Mouse (Mus musculus) stomach, embryonic 14.5 days (tissue): ENCODE measurements around the gene Lsamp. TPM values are rescaled to one million over a fixed set of nuclear protein-coding genes. Genes with fewer than 3 reads are reported as not detected.

ENCODE experiments used
- ATAC-seq: fragments of 200-750 bp; cut with Nextera tagmentation; 2 replicates; pipeline ENCODE4 v1.8.0; 2017; ENCODE audit warnings: low read depth, moderate TSS enrichment; ENCODE audit not compliant: insufficient number of reproducible peaks, insufficient read depth, low FRiP score
- H3K27ac ChIP-seq: fragments of 300-500 bp; sonication (generic); 2 replicates; pipeline ENCODE4 v1.5.1; 2014; ENCODE audit warnings: mild to moderate bottlenecking, low read length, moderate library complexity, mixed read lengths
- H3K27me3 ChIP-seq: fragments of 300-500 bp; sonication (generic); 2 replicates; pipeline ENCODE4 v1.6.1; 2014; ENCODE audit warnings: low read length, control low read depth, mixed read lengths; ENCODE audit not compliant: control insufficient read depth, insufficient read depth
- H3K36me3 ChIP-seq: fragments of 300-500 bp; sonication (generic); 2 replicates; pipeline ENCODE4 v1.6.1; 2014; ENCODE audit warnings: mild to moderate bottlenecking, control low read depth, low read length, moderate library complexity, mixed read lengths; ENCODE audit not compliant: control insufficient read depth, insufficient read depth
- H3K4me1 ChIP-seq: fragments of 300-500 bp; sonication (generic); 2 replicates; pipeline ENCODE4 v1.6.1; 2014; ENCODE audit warnings: low read length, control low read depth, mixed read lengths; ENCODE audit not compliant: control insufficient read depth, insufficient read depth
- H3K4me2 ChIP-seq: fragments of 300-500 bp; sonication (generic); replicated peaks from 2 replicates; pipeline ENCODE4 v1.6.1; 2014; ENCODE audit warnings: low read depth, low read length, control low read depth
- H3K4me3 ChIP-seq: fragments of 300-500 bp; sonication (generic); 2 replicates; pipeline ENCODE4 v1.5.1; 2014; ENCODE audit warnings: low read depth, low read length, control low read depth
- H3K9ac ChIP-seq: fragments of 300-500 bp; sonication (generic); replicated peaks from 2 replicates; pipeline ENCODE4 v1.6.1; 2014; ENCODE audit warnings: low read depth, mild to moderate bottlenecking, control low read depth, low read length, moderate library complexity, mixed read lengths
- H3K9me3 ChIP-seq: fragments of 300-500 bp; sonication (generic); 2 replicates; pipeline ENCODE4 v1.6.1; 2016; ENCODE audit warnings: low read depth, low read length, control low read depth; ENCODE audit not compliant: control insufficient read depth
- WGBS: fragments of 180-500 bp; shearing (Covaris S2); extraction: QIAGEN DNeasy Blood & Tissue Kit; methylation state at CpG from one replicate; pipeline ENCODE4 v1.1.7; 2014; 5-methylcytosine and 5-hydroxymethylcytosine counted together
- polyA plus RNA-seq: library from polyadenylated mRNA; unstranded; fragments of >200 nt; fragmentation: Nextera tagmentation; extraction: Ambion mirVana; gene quantifications from 2 replicates; pipeline ENCODE4 v1.2.1, GENCODE M21; 2014

Lsamp gene
- polyA plus RNA-seq, 1 experiment from 2014 or later: 15.6 TPM

GRCm38 (mm10) chr16:42157816-42158215, 2173.7 kb downstream of the Lsamp start:
- 50% methylated on average over 9 of the region's 9 CpGs for WGBS
- Histone ChIP-seq H3K27ac (no peak overlapping the region), H3K36me3 (no peaks in the 10 kb centered on the region), H3K9me3 (no peaks in the 10 kb centered on the region), H3K9ac (no peak overlapping the region), H3K27me3 (no peaks in the 10 kb centered on the region), H3K4me2 (no peak overlapping the region), H3K4me1 (no peaks in the 10 kb centered on the region), H3K4me3 (no peak overlapping the region)
- ATAC-seq: no peak

GRCm38 (mm10) chr16:42164941-42165340, 2180.8 kb downstream of the Lsamp start:
- H3K9me3 ChIP-seq: no peaks in the 10 kb centered on the region
- no peak overlapping the region for H3K4me2 ChIP-seq
- H3K4me1 ChIP-seq: no peaks in the 10 kb centered on the region
- H3K9ac ChIP-seq: no peak overlapping the region
- ATAC-seq: no peak
- no peak overlapping the region for H3K4me3 ChIP-seq
- no peak overlapping the region for H3K27ac ChIP-seq
- H3K27me3 ChIP-seq: no peaks in the 10 kb centered on the region
- no peaks in the 10 kb centered on the region for H3K36me3 ChIP-seq

- 85% methylated on average over 9 of the region's 9 CpGs for WGBS
- Histone ChIP-seq H3K27ac (no peak overlapping the region), H3K9me3 (no peaks in the 10 kb centered on the region), H3K4me2 (no peak overlapping the region), H3K4me1 (no peaks in the 10 kb centered on the region), H3K36me3 (no peaks in the 10 kb centered on the region), H3K9ac (no peak overlapping the region), H3K27me3 (no peaks in the 10 kb centered on the region), H3K4me3 (no peak overlapping the region)
- no peak for ATAC-seq
These were observed 2184.1 kb downstream of the Lsamp start for GRCm38 (mm10) chr16:42168292-42168691.

GRCm38 (mm10) chr16:42169447-42170140, 2185.4 kb downstream of the Lsamp start:
- Histone ChIP-seq H3K4me1 (no peaks in the 10 kb centered on the region), H3K36me3 (no peaks in the 10 kb centered on the region), H3K4me2 (no peak overlapping the region), H3K27ac (no peak overlapping the region), H3K27me3 (no peaks in the 10 kb centered on the region), H3K9ac (no peak overlapping the region), H3K4me3 (no peak overlapping the region), H3K9me3 (no peaks in the 10 kb centered on the region)
- no peak for ATAC-seq
- 25% methylated on average over 8 of the region's 8 CpGs for WGBS

- no peak overlapping the region for H3K9ac ChIP-seq
- no peak overlapping the region for H3K27ac ChIP-seq
- H3K9me3 ChIP-seq: no peaks in the 10 kb centered on the region
- no peak overlapping the region for H3K4me2 ChIP-seq
- H3K4me1 ChIP-seq: no peaks in the 10 kb centered on the region
- H3K27me3 ChIP-seq: no peaks in the 10 kb centered on the region
- no peak for ATAC-seq
- WGBS: 32% methylated on average over 11 of the region's 11 CpGs
- no peak overlapping the region for H3K4me3 ChIP-seq
- H3K36me3 ChIP-seq: no peaks in the 10 kb centered on the region
These were observed 2188.3 kb downstream of the Lsamp start for GRCm38 (mm10) chr16:42172476-42172875.

- Histone ChIP-seq H3K4me2 (no peak overlapping the region), H3K27me3 (no peaks in the 10 kb centered on the region), H3K4me3 (no peak overlapping the region), H3K27ac (no peak overlapping the region), H3K4me1 (0 out of 2 replicates have a peak, but pooled peaks cover 2% of the 10 kb centered on the region), H3K9ac (no peak overlapping the region), H3K9me3 (no peaks in the 10 kb centered on the region), H3K36me3 (no peaks in the 10 kb centered on the region)
- no peak for ATAC-seq
- 37% methylated on average over 3 of the region's 3 CpGs for WGBS
These were observed 2194.7 kb downstream of the Lsamp start for GRCm38 (mm10) chr16:42178866-42179265.

GRCm38 (mm10) chr16:42180025-42180424, 2195.9 kb downstream of the Lsamp start:
- Histone ChIP-seq H3K9ac (no peak overlapping the region), H3K4me1 (0 out of 2 replicates have a peak, but pooled peaks cover 2% of the 10 kb centered on the region), H3K9me3 (no peaks in the 10 kb centered on the region), H3K4me3 (no peak overlapping the region), H3K4me2 (no peak overlapping the region), H3K36me3 (no peaks in the 10 kb centered on the region), H3K27ac (no peak overlapping the region), H3K27me3 (no peaks in the 10 kb centered on the region)
- no peak for ATAC-seq
- WGBS: 82% methylated on average over 6 of the region's 6 CpGs

- Histone ChIP-seq H3K4me1 (0 out of 2 replicates have a peak, but pooled peaks cover 2% of the 10 kb centered on the region), H3K27me3 (no peaks in the 10 kb centered on the region), H3K27ac (no peak overlapping the region), H3K4me3 (no peak overlapping the region), H3K9ac (no peak overlapping the region), H3K4me2 (no peak overlapping the region), H3K9me3 (no peaks in the 10 kb centered on the region), H3K36me3 (no peaks in the 10 kb centered on the region)
- no peak for ATAC-seq
- 89% methylated on average over 11 of the region's 11 CpGs for WGBS
These were observed 2196.3 kb downstream of the Lsamp start for GRCm38 (mm10) chr16:42180473-42180872.
